Mouse (Mus musculus) spleen, adult 2 months (tissue): ENCODE measurements around the gene Pum1.

Source experiments
- CTCF ChIP-seq: fragments of 200-500 bp; IDR thresholded peaks from 2 replicates; pipeline ENCODE4 v1.5.1; 2011; ENCODE audit warnings: mild to moderate bottlenecking, inconsistent platforms; ENCODE audit not compliant: insufficient read depth, insufficient read length, insufficient replicate concordance; ENCODE audit errors: extremely low read depth
- POLR2A ChIP-seq: fragments of 200-500 bp; IDR thresholded peaks from 2 replicates; pipeline ENCODE4 v1.6.1; 2011; ENCODE audit warnings: low read depth, low read length, inconsistent platforms

DNA sequence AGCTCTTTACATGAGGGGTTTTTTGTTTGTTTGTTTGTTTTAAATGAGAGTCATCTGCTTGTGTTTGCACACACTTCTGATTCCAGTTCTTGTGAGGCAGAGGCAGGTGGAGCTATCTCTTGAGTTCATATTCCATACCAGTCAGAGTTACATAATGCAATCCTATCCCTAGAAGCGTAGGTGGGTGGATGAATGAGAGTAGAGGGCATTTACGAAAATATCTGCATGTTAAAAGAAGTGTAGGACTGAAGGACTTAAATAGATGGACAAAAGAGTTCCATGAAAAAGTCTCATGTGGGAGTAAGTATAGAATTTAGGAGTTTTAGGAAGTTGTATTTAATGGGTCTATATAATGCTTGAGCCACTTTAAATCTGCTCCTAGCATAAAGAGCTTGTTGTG is 88.8 kb downstream of the Pum1 start:
- TF ChIP-seq CTCF = no peak
- TF ChIP-seq POLR2A = no peak
